Mouse (Mus musculus) myocyte (in vitro differentiated cells): ENCODE data around the gene Bmper.

Experiments
- CEBPB ChIP-seq: IDR thresholded peaks from 2 replicates; pipeline ENCODE4 v1.6.1; 2011; ENCODE audit warnings: mild to moderate bottlenecking, moderate library complexity; ENCODE audit not compliant: poor library complexity, insufficient read depth, severe bottlenecking
- E2F4 ChIP-seq: IDR thresholded peaks from one replicate; pipeline ENCODE4 v1.6.1; 2011; ENCODE audit warnings: mild to moderate bottlenecking, control low read depth, moderate library complexity; ENCODE audit not compliant: insufficient read depth
- MAX ChIP-seq: IDR thresholded peaks from one replicate; pipeline ENCODE4 v1.6.1; 2011; ENCODE audit warnings: low read depth, mild to moderate bottlenecking, control low read depth
- MYOD1 ChIP-seq, 3 experiments: IDR thresholded peaks; one replicate each; pipeline ENCODE4 v1.6.1; 2011; ENCODE audit warnings: control low read depth in 2 of 3, low read depth in 2 of 3, mild to moderate bottlenecking in 2 of 3, moderate library complexity in 1 of 3; ENCODE audit not compliant: insufficient read length in 2 of 3, control insufficient read depth in 1 of 3
- POLR2A ChIP-seq: IDR thresholded peaks from one replicate; pipeline ENCODE4 v1.6.1; 2011; ENCODE audit warnings: low read depth, mild to moderate bottlenecking, control low read depth, moderate library complexity; ENCODE audit not compliant: insufficient read length
- POLR2AphosphoS2 ChIP-seq: IDR thresholded peaks from one replicate; pipeline ENCODE4 v1.6.1; 2011; ENCODE audit warnings: low read depth, control low read depth; ENCODE audit not compliant: insufficient read length
- SRF ChIP-seq: IDR thresholded peaks from one replicate; pipeline ENCODE4 v1.6.1; 2011; ENCODE audit warnings: low read depth; ENCODE audit not compliant: control insufficient read depth, insufficient read length
- TCF12 ChIP-seq: IDR thresholded peaks from one replicate; pipeline ENCODE4 v1.6.1; 2011; ENCODE audit warnings: mild to moderate bottlenecking, control low read depth; ENCODE audit not compliant: poor library complexity, insufficient read depth, severe bottlenecking
- USF1 ChIP-seq: IDR thresholded peaks from one replicate; pipeline ENCODE4 v1.6.1; 2011; ENCODE audit warnings: low read depth, mild to moderate bottlenecking, control low read depth, moderate library complexity

DNA sequence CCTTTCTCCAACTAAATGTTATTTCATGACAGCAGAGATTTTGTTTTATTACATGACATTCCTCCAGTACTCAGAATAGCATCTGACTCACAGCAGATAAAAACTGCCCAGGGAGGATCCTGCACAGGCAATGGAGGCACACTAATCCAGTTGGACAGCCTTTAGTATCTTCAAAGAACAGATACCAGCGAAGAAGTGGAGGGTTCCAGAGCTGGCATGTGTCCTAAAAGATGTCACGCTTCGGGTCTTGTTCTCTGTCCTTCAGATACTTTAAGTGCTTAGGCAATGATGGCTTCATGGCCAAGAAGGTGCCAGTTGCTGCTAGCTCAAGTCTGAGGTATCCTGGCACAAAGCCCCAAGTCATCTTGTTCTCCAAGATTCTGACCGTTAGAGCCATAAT lies 272.5 kb downstream of the Bmper start:
- TF ChIP-seq POLR2A (no peak), USF1 (no peak), CEBPB (no peak), E2F4 (no peak), SRF (no peak), POLR2AphosphoS2 (no peak), TCF12 (no peak), MAX (no peak), MYOD1 (IDR thresholded peaks at IDR 0.05; ENCODE audit: control insufficient read depth in 1 of 3, insufficient read length in 2 of 3, low read depth in 2 of 3) (no peak)
